Mouse (Mus musculus) ovary, postnatal 14 days (tissue): ENCODE data around the gene Rac2.
A peak's percentile ranks its signal among the peaks of the same experiment; 100 is the strongest.

Experiments used
- DNase-seq: peaks from one replicate; pipeline ENCODE4 v3.0.0; 2022; ENCODE audit warnings: low spot score

The Rac2 gene

GRCm38 (mm10) chr15:78588049-78588448, 15.5 kb upstream of the Rac2 start:
- no peak for DNase-seq

- DNase-seq, result peak; percentile 84
Measured at GRCm38 (mm10) chr15:78587050-78587994, 14.7 kb upstream of the Rac2 start.

DNA sequence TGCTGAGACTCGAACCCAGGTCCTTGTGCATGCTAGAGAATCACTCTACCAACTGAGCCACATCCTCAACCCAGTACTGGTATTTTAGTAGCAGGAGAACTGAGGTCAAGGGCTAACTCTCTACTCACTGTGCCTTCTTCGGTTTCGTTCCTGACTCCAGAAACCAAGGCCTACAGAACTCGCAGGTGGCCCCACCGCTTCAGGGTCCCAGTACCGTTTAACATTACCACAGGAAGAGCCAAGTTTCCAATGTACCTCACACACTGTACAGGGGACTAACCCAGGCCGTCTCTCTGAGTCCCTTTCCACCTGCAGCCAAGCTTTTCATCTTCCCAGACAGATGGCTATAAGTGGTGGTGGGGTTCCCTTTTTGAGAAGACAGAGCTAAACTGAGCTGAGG, 12.8 kb upstream of the Rac2 start:
- no peak for DNase-seq

GRCm38 (mm10) chr15:78583352-78583751, 10.8 kb upstream of the Rac2 start:
- no peak for DNase-seq

- DNase-seq, result no peak
Measured at GRCm38 (mm10) chr15:78576284-78576810, 3.8 kb upstream of the Rac2 start.

GRCm38 (mm10) chr15:78572270-78572600, 348 bp downstream of the Rac2 start:
- no peak for DNase-seq

GRCm38 (mm10) chr15:78571554-78572269, 871 bp downstream of the Rac2 start:
- no peak for DNase-seq

- DNase-seq, result no peak
Measured at GRCm38 (mm10) chr15:78570170-78570569, 2.4 kb downstream of the Rac2 start.

DNA sequence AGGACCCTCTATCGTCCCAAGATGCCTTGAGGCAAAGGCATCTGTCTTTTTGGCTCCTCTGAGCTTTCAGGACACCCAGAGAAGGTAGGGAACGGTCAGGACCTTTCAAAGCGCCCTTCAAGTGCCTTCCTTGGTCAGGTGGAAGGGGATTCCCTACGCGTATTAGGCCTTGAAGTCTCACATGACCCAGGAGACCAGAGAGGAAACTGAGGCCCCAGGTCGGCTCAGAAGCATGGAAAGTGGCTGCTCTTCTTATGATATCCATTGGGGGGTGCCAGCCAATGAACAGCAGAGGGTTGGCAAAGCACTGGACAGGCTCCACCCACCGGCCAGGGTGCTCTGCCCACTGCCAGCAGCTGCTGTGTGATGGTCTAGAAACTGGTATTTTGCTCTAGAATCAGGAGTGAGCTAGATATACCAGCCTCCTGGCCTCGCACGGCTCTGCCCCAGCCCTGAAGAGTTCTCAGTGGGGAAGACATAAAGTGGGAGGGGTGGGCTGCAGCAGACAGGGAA, 4.9 kb downstream of the Rac2 start:
- DNase-seq, result no peak

DNA sequence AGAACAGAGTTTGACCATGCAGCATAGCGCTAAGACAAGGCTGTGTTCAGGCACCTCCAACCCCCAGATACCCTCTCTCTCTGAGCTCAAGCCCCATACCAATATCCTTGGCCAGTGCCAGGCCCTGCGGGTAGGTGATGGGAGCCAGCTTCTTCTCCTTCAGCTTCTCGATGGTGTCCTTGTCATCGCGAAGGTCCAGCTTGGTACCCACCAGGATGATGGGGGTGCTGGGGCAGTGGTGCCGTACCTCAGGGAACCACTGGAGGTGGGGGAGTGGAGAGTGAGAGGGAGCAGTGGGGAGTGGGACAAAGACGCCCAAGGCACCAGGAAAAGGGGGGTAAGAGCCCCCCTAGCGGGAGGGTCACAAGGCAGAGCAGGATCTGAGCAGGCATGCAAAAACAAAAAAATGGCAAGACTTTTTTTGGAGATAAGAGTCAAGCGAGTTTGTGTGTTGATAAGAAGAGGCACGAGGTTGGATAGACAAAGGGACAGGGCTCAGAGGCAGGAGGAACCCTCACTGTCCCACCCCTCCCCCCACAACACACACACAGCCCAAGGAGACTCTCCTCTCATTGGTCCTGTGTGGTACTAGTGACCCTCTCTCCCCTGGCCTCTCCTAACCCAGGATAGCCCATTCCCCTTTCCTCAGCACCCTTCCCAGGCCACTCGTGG, 7.7 kb downstream of the Rac2 start:
- DNase-seq, result no peak

DNA sequence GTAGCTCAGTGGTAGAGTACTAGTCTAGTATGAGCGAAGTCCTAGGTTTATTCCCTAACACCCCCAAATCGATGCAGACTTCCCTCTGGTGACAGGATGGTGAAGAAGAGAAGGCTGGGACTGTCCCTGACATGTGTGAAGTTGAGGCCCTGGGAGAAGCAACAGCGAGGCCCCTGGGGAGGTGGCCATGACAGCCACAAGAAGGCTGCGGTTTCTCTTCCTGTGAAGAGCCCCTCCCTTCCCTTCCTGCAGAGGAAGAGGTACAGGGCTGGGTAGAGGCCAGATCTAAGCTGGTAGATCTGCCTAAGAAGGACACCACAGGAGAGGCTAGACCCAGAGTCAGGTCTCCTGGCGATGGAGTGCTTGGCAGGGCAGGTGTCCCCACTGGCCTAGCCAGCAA, 8.6 kb downstream of the Rac2 start:
- no peak for DNase-seq

DNA sequence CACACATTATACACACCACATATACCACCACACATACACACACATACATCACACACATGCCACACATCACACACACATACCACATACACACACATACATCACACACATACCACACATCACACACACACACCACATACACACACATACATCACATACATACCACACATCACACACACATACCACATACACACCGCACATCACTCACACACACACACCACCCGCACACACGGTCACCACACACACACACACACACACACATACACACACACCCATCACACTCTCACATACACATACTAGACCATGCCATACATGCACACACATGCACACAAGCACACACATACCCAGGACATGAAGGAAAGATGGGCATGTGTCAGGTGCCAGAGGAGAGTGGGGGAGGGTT, 9.2 kb downstream of the Rac2 start:
- DNase-seq, result no peak

DNA sequence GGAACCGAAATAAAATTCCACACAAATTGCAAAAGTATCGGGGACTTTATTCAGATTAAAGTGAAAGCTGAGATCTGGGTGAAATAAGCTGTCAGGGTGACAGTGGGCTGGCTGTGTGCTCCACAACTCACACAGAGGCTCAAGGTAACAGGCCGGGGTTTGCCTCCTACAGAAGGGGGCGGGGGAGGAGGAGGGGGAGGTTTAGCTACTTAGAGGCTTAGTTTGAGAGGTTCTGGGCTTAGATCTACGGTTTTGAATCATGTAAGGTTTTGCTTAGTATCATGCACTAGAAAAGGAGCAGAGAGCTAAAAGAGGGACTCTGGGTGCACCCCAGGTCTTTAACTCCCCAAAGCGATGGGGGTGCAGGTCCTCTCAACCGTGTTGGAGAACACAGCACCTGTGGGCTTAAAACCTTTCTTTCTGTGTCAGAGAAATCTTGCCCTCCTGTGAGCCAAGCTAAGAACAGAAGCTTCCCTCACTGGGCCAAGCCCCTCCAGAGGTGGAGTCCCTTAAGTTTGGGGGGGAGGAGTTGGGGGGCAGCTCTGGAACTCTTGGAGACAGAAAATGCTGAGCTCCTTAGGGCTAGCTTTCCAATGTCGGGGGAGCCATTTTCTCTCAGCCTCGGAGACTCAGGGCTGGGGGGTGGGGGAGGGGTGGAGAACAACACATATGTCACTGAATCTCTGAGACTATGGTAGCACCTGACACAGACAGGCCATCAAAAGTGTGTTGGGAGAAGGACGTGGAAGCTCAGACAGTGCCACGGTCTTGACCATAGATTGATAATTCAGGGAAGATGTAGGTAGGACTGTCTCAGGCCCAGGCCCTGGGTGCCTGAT, 13.2 kb downstream of the Rac2 start:
- DNase-seq, result no peak

GRCm38 (mm10) chr15:78557693-78558535, 14.7 kb downstream of the Rac2 start:
- DNase-seq, result no peak

DNA sequence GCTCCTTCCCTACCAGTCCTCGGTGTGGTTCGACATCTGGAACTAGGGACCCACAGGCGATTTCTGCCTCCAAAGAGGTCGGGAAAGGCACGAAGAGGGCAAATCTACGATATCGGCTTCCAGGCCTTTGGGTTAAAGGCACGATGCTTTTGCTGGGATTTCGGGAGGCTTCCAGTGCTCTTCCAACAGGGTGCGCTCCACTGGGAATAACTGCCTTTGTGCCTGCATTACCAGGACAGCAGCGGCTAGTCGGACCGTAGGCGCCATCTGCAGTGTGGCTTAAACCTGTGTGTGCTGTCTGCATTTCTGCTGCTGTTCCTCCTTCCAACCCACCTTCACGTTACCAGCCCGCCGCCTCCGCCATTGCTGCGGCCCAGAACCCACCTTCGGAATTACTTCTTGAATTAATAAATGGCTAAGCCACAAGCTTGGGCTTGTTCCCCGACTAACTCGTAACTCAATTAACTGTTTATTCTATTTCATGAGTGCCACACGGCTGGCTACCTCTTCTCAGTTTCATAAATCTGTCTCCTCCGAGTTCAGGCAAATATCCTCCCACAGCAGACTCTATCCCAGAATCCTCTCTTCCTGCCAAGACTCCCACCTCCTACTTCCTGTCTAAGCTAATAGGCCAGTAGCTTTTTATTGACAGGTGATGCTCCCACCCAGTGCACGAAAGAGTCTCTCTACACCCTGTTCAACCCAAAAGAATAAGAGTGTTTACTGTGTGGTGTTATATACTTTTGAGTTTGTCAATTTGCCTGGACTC, 17.9 kb downstream of the Rac2 start:
- DNase-seq, result no peak

DNA sequence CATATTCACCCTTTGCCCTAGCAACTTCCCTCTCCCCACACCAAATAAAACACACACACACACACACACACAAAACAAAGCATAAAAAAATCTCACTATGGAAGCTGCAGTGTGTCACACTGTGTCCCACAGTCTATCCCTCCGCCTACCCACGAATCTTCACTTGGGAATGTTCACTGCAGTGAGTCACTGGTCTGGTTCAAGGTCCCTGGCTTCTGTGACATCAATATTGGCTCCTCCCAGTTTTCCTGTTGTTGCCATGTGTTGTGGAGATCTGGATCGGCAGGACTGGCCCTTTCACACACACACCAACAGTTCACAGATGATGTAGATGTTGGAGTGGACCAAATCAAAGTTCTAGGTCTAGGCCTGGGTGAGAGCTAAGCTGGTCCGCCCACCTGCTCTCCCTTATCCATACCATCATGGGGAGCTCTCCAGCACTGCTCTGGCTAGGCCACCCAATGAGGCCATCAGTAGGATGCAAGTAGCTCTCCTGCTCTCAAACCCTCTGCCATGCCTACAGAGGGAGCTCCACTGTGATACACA, 23.3 kb downstream of the Rac2 start:
- no peak for DNase-seq

GRCm38 (mm10) chr15:78548711-78549110, 23.9 kb downstream of the Rac2 start:
- no peak for DNase-seq

- no peak for DNase-seq
Measured at GRCm38 (mm10) chr15:78548336-78548665, 24.3 kb downstream of the Rac2 start.
